Mouse (Mus musculus) embryonic facial prominence, embryonic 11.5 days (tissue): ENCODE data around the gene Gm8773. TPM values are rescaled to one million over a fixed set of nuclear protein-coding genes. Genes with fewer than 3 reads are reported as not detected.

Experiments
- ATAC-seq: fragments of 200-750 bp; cut with Nextera tagmentation; replicated peaks from 2 replicates; pipeline ENCODE4 v1.8.0; 2017; ENCODE audit warnings: low read depth; ENCODE audit not compliant: insufficient number of reproducible peaks, low FRiP score, low TSS enrichment
- DNase-seq: peaks from one replicate; pipeline ENCODE4 v3.0.0-alpha.2; 2015; ENCODE audit warnings: low spot score
- H3K27ac ChIP-seq: fragments of 300-500 bp; sonication (generic); replicated peaks from 2 replicates; pipeline ENCODE4 v1.5.1; 2014; ENCODE audit warnings: mild to moderate bottlenecking, low read depth, low read length, control low read depth
- H3K27me3 ChIP-seq: fragments of 300-500 bp; sonication (generic); 2 replicates; pipeline ENCODE4 v1.6.1; 2014; ENCODE audit warnings: mild to moderate bottlenecking, low read length, moderate library complexity, mixed read lengths; ENCODE audit not compliant: control insufficient read depth, insufficient read depth
- H3K36me3 ChIP-seq: fragments of 300-500 bp; sonication (generic); replicated peaks from 2 replicates; pipeline ENCODE4 v1.6.1; 2014; ENCODE audit warnings: low read depth, mild to moderate bottlenecking, low read length, moderate library complexity, mixed read lengths; ENCODE audit not compliant: control insufficient read depth, insufficient read depth
- H3K4me1 ChIP-seq: fragments of 300-500 bp; sonication (generic); 2 replicates; pipeline ENCODE4 v1.6.1; 2014; ENCODE audit warnings: low read length, mixed read lengths; ENCODE audit not compliant: control insufficient read depth, insufficient read depth
- H3K4me2 ChIP-seq: fragments of 300-500 bp; sonication (generic); 2 replicates; pipeline ENCODE4 v1.6.1; 2014; ENCODE audit warnings: low read depth, mild to moderate bottlenecking, control low read depth, low read length, moderate library complexity
- H3K4me3 ChIP-seq: fragments of 300-500 bp; sonication (generic); 2 replicates; pipeline ENCODE4 v1.5.1; 2014; ENCODE audit warnings: low read depth, low read length, control low read depth
- H3K9ac ChIP-seq: fragments of 300-500 bp; sonication (generic); replicated peaks from 2 replicates; pipeline ENCODE4 v1.6.1; 2014; ENCODE audit warnings: mild to moderate bottlenecking, control low read depth, low read length
- H3K9me3 ChIP-seq: fragments of 300-500 bp; sonication (generic); replicated peaks from 2 replicates; pipeline ENCODE4 v1.6.1; 2016; ENCODE audit warnings: mild to moderate bottlenecking, low read length, inconsistent platforms, mixed read lengths; ENCODE audit not compliant: control insufficient read depth
- WGBS: fragments of 180-500 bp; shearing (Covaris S2); extraction: QIAGEN DNeasy Blood & Tissue Kit; methylation state at CpG from one replicate; pipeline ENCODE4 v1.1.7; 2014; 5-methylcytosine and 5-hydroxymethylcytosine counted together
- polyA plus RNA-seq: library from polyadenylated mRNA; unstranded; fragments of >200 nt; fragmentation: Nextera tagmentation; extraction: Ambion mirVana; gene quantifications from 2 replicates; pipeline ENCODE4 v1.2.1, GENCODE M21; 2014

Gm8773 gene
- polyA plus RNA-seq, 1 experiment from 2014 or later, result 3.3 TPM

DNA sequence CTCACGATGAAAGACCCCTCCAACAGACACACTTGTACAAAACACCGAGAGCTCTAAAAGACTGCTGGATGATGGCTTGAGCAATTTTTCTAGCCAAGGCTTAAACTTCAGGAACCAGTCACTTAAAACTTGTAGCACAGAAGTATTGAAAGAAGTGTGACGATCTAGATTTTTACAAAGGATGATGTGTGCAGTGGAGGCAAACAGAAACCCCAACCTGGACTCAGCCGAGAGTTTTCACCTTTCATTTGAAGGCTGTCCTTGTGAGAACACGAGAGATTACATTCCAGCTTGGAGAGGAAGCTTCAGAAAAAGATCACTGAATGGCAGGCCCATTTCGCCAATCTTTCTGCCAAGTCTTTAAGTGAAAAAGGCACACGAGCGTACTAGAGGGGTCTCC, 13.8 kb upstream of the Gm8773 start:
- Histone ChIP-seq H3K9me3 (no peaks in the 10 kb centered on the region), H3K27me3 (no peaks in the 10 kb centered on the region), H3K27ac (no peak overlapping the region), H3K4me1 (no peaks in the 10 kb centered on the region), H3K9ac (peak overlapping the region; percentile 85), H3K4me3 (peak overlapping the region; percentile 71), H3K36me3 (no peaks in the 10 kb centered on the region), H3K4me2 (peak overlapping the region; percentile 55)
- ATAC-seq, result no peak
- DNase-seq, result no peak
- 47% methylated on average over 8 of the region's 8 CpGs for WGBS

DNA sequence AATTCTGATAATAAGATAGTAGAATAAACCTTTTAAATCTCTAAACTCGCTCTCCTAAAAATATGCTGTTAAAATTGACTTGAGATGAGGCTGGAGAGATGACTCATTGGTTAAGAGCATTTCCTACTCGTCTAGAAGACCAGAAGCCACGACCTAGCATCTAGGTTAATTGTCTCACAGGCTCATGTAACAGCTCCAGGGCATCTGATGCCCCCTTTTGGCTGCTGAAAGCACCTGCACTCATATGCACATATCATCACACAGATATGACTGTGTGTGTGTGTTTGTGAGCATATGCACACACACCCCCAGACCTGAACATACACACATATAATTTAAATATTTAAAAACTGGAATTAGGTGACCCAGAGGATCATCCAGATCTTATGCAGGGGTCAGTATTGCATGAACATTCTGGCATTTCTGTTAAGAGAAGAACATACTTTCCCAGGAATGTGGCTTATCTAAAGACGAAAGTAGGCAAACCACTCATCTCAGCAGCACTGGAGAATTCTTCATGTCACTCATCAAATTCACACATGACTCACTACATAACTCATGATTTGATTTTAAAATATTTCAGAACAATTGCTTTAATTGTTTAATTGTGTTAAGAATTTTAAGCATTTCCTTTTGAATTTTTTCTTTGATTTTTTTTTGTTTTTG, 12.4 kb upstream of the Gm8773 start:
- Histone ChIP-seq H3K36me3 (no peaks in the 10 kb centered on the region), H3K9me3 (no peaks in the 10 kb centered on the region), H3K4me3 (no peak overlapping the region), H3K4me1 (no peaks in the 10 kb centered on the region), H3K27me3 (no peaks in the 10 kb centered on the region), H3K27ac (no peak overlapping the region), H3K4me2 (no peak overlapping the region), H3K9ac (no peak overlapping the region)
- ATAC-seq (no peak), DNase-seq (no peak)
- WGBS, result 70% methylated on average over 4 of the region's 4 CpGs

DNA sequence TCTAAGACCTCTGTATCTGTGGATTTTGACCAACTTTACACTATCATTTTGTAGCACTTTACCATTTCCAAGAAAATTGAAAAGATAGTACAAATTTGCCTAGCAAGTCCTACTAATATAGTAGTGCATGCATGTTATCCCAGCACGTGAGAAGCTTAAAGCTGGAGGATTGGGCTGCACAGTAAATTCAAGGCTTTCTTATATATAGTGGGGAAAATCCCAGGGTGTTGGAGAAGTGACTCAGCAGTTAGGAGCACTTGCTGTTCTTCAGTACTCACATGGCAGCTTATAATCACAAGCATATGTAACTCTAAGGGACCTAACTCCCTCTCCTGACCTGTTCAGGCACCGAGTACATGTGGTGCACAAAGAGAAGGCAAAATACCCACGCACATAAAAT, 11.2 kb upstream of the Gm8773 start:
- Histone ChIP-seq H3K4me1 (no peaks in the 10 kb centered on the region), H3K9ac (no peak overlapping the region), H3K4me3 (no peak overlapping the region), H3K4me2 (no peak overlapping the region), H3K36me3 (no peaks in the 10 kb centered on the region), H3K9me3 (no peaks in the 10 kb centered on the region), H3K27me3 (no peaks in the 10 kb centered on the region), H3K27ac (no peak overlapping the region)
- no peak for ATAC-seq
- 67% methylated on average over 3 of the region's 3 CpGs for WGBS
- DNase-seq, result no peak

DNA sequence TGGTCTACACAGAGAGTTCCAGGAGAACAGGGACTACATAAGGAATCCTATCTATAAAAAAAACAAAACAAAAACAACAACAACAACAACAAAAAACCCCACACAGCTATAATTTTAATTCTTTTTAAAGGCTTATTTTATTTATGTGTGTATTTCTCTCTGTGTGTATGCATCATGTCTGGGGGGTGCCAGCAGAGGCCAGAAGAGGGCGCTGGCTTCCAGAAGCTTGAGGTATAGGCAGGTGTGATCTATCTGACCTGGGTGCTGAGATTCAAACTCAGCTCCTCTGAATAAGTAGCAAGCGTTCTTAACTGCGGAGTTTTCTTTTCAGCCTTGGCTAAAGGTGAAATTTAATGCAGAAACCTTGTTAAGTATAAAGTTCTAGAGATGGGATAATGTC, 14.1 kb downstream of the Gm8773 start:
- no peak for ATAC-seq

DNA sequence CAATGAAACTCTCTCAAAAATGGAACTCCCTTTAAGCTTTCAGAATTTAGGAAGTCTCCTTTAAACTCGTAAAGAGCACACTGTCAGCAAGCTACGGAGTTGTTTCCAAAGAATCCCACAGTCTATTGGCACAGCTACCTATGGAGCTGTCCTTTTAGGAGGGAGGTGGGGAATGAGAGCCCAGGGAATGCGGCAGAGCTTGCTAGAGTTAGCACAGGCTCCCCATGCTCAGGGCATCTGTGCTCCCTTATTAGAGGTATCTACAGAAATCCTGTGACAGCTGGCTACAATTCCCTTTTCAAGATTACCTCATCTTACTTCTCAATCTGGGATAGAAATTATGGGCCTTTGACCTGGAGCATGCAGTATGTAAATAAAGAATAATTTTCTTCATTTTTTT, 36.9 kb downstream of the Gm8773 start:
- DNase-seq (no peak), ATAC-seq (no peak)
- H3K36me3 ChIP-seq, result no peaks in the 10 kb centered on the region
- H3K4me1 ChIP-seq, result no peaks in the 10 kb centered on the region
- H3K4me2 ChIP-seq, result no peak overlapping the region
- H3K9me3 ChIP-seq, result no peaks in the 10 kb centered on the region
- no peaks in the 10 kb centered on the region for H3K27me3 ChIP-seq
- no peak overlapping the region for H3K9ac ChIP-seq
- WGBS, result 55% methylated on average over 3 of the region's 3 CpGs
- no peak overlapping the region for H3K27ac ChIP-seq
- no peak overlapping the region for H3K4me3 ChIP-seq

More for the DNA sequence above, 14.1 kb downstream of the Gm8773 start:
- 76% methylated on average over 3 of the region's 3 CpGs for WGBS
- H3K4me1 ChIP-seq, result no peaks in the 10 kb centered on the region
- H3K4me2 ChIP-seq, result no peak overlapping the region
- no peak overlapping the region for H3K9ac ChIP-seq
- DNase-seq, result no peak
- no peaks in the 10 kb centered on the region for H3K9me3 ChIP-seq
- H3K36me3 ChIP-seq, result no peaks in the 10 kb centered on the region
- H3K4me3 ChIP-seq, result no peak overlapping the region
- no peak overlapping the region for H3K27ac ChIP-seq
- no peaks in the 10 kb centered on the region for H3K27me3 ChIP-seq

DNA sequence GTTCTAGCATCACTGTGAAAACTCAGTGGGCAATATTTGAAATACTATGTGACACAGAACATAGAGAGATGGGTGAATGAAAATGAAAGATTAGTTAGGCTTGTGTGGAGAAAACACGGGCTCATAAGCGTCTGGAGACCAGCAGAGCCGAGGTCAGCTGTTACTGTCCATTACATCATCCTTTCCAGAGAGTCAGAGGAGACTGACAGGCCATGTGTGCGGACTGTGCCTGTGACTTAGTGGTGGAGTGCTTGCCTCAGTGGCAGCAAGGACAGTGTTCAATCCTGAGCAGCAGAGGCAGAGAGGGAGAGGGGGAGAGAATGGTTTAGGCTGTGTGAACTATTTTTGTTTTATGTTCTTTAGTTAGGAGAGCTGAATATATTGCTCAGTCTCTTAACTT, 44.7 kb downstream of the Gm8773 start:
- WGBS, result 62% methylated on average over 4 of the region's 4 CpGs
- DNase-seq (no peak), ATAC-seq (0 out of 2 replicates have a peak, but pooled peaks have one; percentile 59)
- Histone ChIP-seq H3K4me2 (no peak overlapping the region), H3K4me1 (no peaks in the 10 kb centered on the region), H3K9me3 (no peaks in the 10 kb centered on the region), H3K9ac (no peak overlapping the region), H3K27me3 (no peaks in the 10 kb centered on the region), H3K4me3 (no peak overlapping the region), H3K36me3 (no peaks in the 10 kb centered on the region), H3K27ac (no peak overlapping the region)

DNA sequence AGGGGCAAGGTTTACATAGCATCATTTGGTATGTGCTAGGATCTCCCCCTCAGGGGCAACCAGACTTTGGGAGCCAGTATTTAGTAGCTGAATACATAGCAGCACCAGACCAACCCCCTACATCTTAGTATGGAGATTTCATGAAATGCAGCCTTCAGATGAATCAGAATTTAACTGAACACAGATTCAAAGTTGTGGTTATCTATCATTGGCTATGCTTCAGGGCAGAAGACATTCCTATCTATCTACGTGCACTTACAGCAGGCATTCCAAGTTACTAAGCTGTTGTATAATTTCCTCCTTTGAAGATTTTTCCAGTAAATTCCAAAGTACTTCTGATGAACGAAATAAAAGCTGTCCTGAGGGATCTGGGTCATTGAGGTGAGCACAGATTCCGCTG, 51.9 kb downstream of the Gm8773 start:
- ATAC-seq (no peak), DNase-seq (no peak)
- H3K27ac ChIP-seq, result no peak overlapping the region
- H3K4me2 ChIP-seq, result no peak overlapping the region
- H3K36me3 ChIP-seq, result no peaks in the 10 kb centered on the region
- no peaks in the 10 kb centered on the region for H3K27me3 ChIP-seq
- WGBS, result 72% methylated on average over 3 of the region's 3 CpGs
- no peaks in the 10 kb centered on the region for H3K4me1 ChIP-seq
- no peak overlapping the region for H3K4me3 ChIP-seq
- no peaks in the 10 kb centered on the region for H3K9me3 ChIP-seq
- H3K9ac ChIP-seq, result no peak overlapping the region
